Mouse (Mus musculus) midbrain, embryonic 11.5 days (tissue): ENCODE data around the gene C5ar1. TPM values are rescaled to one million over a fixed set of nuclear protein-coding genes. Genes with fewer than 3 reads are reported as not detected.

Source experiments
- ATAC-seq: fragments of 200-750 bp; cut with Nextera tagmentation; 2 replicates; pipeline ENCODE4 v1.8.0; 2017; ENCODE audit warnings: moderate TSS enrichment, moderate library complexity; ENCODE audit not compliant: low FRiP score
- DNase-seq: peaks from one replicate; pipeline ENCODE4 v3.0.0; 2015; ENCODE audit warnings: low spot score; ENCODE audit errors: missing footprints
- H3K27ac ChIP-seq: fragments of 300-500 bp; sonication (generic); 2 replicates; pipeline ENCODE4 v1.5.1; 2014; ENCODE audit warnings: low read depth, low read length
- H3K27me3 ChIP-seq: fragments of 300-500 bp; sonication (generic); 2 replicates; pipeline ENCODE4 v1.6.1; 2014; ENCODE audit warnings: mild to moderate bottlenecking, low read length, moderate library complexity, mixed read lengths; ENCODE audit not compliant: control insufficient read depth, insufficient read depth
- H3K36me3 ChIP-seq: fragments of 300-500 bp; sonication (generic); 2 replicates; pipeline ENCODE4 v1.6.1; 2014; ENCODE audit warnings: mild to moderate bottlenecking, low read length, moderate library complexity, mixed read lengths; ENCODE audit not compliant: control insufficient read depth, insufficient read depth
- H3K4me1 ChIP-seq: fragments of 300-500 bp; sonication (generic); 2 replicates; pipeline ENCODE4 v1.6.1; 2014; ENCODE audit warnings: low read length; ENCODE audit not compliant: control insufficient read depth, insufficient read depth
- H3K4me2 ChIP-seq: fragments of 300-500 bp; sonication (generic); 2 replicates; pipeline ENCODE4 v1.6.1; 2014; ENCODE audit warnings: mild to moderate bottlenecking, moderate library complexity
- H3K4me3 ChIP-seq: fragments of 300-500 bp; sonication (generic); 2 replicates; pipeline ENCODE4 v1.5.1; 2014; ENCODE audit warnings: low read depth, low read length
- H3K9ac ChIP-seq: fragments of 300-500 bp; sonication (generic); 2 replicates; pipeline ENCODE4 v1.6.1; 2014; ENCODE audit warnings: low read length
- H3K9me3 ChIP-seq: fragments of 300-500 bp; sonication (generic); 2 replicates; pipeline ENCODE4 v1.6.1; 2016; ENCODE audit warnings: low read length; ENCODE audit not compliant: control insufficient read depth
- WGBS: fragments of 180-500 bp; shearing (Covaris S2); extraction: QIAGEN DNeasy Blood & Tissue Kit; methylation state at CpG from one replicate; pipeline ENCODE4 v1.1.7; 2014; 5-methylcytosine and 5-hydroxymethylcytosine counted together
- polyA plus RNA-seq: library from polyadenylated mRNA; unstranded; fragments of >200 nt; fragmentation: Nextera tagmentation; extraction: Ambion mirVana; gene quantifications from 2 replicates; pipeline ENCODE4 v1.2.1, GENCODE M21; 2014

C5ar1 gene
- polyA plus RNA-seq, 1 experiment from 2014 or later = 1.3 TPM

DNA sequence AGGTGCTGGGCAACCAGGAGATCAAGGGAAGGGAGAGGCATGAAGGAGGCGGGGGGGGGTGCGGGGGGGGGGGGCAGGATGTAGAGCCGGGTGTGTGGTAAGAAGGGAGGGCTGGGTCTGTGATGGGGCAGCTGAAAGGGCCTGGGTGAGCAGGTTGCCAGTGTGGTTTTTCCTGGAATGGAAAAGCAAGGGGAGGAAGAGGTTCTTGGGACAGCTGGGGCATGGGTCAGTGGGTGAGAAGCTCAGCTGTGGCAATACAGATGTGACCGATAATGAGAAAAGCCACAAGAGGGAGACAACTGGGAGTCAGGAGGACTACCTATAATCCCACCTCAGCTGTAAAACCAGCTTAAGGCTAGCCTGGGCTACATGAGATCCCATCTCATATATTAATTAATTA lies 13.4 kb downstream of the C5ar1 start:
- Histone ChIP-seq H3K27me3 (no peaks in the 10 kb centered on the region), H3K9me3 (no peaks in the 10 kb centered on the region), H3K27ac (no peak overlapping the region), H3K36me3 (no peaks in the 10 kb centered on the region), H3K9ac (no peak overlapping the region), H3K4me3 (no peak overlapping the region), H3K4me1 (no peaks in the 10 kb centered on the region), H3K4me2 (no peak overlapping the region)
- DNase-seq = no peak
- no peak for ATAC-seq
- 64% methylated on average over 2 of the region's 4 CpGs for WGBS

DNA sequence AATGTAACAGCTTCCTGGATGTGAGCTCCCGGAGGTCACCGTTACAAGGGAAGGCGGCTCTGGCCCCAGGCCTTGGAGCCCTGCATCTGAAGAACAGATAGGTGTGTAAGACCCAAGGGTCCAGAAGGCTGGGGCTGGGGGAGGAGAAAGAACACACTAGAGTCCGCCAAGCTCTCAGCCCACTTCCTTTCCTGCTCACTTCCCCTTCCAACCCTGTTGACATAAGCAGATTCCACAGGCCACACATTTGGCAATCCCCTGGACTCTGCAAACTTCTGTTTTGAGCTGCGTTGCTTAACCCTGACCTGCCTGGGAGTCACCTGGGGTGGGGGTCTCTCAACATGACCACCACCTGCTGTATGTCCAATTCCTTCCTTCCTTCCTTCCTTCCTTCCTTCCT lies 15.3 kb downstream of the C5ar1 start, which contains the start of gene C5ar2:
C5ar2 (minus strand) TSS at position 88 of the 400 bp plus-strand sequence.
- ATAC-seq = no peak
- no peaks in the 10 kb centered on the region for H3K36me3 ChIP-seq
- no peaks in the 10 kb centered on the region for H3K27me3 ChIP-seq
- no peaks in the 10 kb centered on the region for H3K4me1 ChIP-seq
- no peak within 1 kb of the TSS for H3K9ac ChIP-seq
- DNase-seq = no peak
- no peak within 1 kb of the TSS for H3K27ac ChIP-seq
- H3K4me3 ChIP-seq = no peak within 1 kb of the TSS
- H3K9me3 ChIP-seq = no peaks in the 10 kb centered on the region
- WGBS = 78% methylated on average over 5 of the region's 5 CpGs
- H3K4me2 ChIP-seq = no peak within 1 kb of the TSS

DNA sequence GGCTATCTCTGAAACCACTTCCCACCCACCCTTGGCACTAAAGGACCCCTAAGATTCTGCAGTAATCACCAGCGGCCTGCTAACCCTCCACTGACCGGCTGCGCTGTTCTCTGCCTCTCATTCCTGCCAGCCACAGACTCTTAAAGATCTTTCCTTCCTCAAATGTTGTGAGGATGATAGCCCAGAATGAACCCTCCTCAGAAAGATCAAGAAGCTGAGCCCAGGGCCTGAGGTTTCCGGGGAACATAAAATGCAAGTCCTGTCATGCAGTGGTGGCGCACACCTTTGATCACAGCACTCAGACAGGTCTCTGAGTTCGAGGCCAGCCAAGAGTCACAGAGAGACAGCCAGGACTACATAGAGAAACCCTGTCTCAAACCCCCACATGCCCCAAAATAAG lies 17.1 kb downstream of the C5ar1 start:
- Histone ChIP-seq H3K4me1 (no peaks in the 10 kb centered on the region), H3K9me3 (no peaks in the 10 kb centered on the region), H3K27ac (no peak overlapping the region), H3K4me3 (no peak overlapping the region), H3K36me3 (no peaks in the 10 kb centered on the region), H3K27me3 (no peaks in the 10 kb centered on the region), H3K9ac (no peak overlapping the region), H3K4me2 (no peak overlapping the region)
- DNase-seq (no peak), ATAC-seq (no peak)
- 84% methylated on average over 6 of the region's 6 CpGs for WGBS

DNA sequence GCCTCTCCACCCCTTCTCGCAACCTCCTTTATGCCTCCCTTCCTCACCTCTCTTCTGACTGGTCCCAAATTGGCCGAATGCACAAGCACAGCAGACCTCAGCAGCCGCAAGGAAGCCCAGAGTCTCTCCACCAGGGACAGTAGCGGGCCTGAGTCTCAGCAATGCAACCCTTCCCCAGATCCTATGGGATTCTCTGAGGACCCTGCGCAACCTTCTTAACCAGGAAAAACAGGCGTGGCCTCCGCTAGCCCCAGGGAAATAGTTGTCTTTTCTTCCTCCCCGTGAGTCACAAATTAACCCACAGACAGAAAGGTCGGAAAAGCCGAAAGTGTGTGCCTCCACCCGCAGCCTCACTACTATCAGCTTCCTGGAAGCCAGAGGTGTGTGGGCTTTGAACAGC lies 17.6 kb downstream of the C5ar1 start:
- no peak overlapping the region for H3K27ac ChIP-seq
- 67% methylated on average over 11 of the region's 11 CpGs for WGBS
- no peaks in the 10 kb centered on the region for H3K9me3 ChIP-seq
- no peak overlapping the region for H3K4me3 ChIP-seq
- no peak overlapping the region for H3K9ac ChIP-seq
- DNase-seq (no peak), ATAC-seq (no peak)
- no peaks in the 10 kb centered on the region for H3K4me1 ChIP-seq
- no peak overlapping the region for H3K4me2 ChIP-seq
- H3K36me3 ChIP-seq = no peaks in the 10 kb centered on the region
- no peaks in the 10 kb centered on the region for H3K27me3 ChIP-seq

DNA sequence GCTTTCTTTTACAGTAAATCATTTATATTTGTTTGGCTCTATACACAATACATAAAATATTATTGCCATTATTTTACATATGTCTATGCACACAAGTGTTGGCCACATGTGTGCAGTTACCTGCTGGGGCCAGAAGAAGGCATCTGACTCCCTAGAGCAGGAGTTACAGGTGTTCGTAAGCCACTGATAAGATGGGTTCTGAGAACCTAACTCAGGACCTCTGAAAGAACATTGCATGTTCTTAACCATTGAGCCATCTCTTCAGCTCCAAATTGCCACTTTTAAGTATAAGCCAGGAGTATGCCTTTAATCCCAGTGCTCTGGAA lies 18.4 kb downstream of the C5ar1 start:
- H3K27ac ChIP-seq = no peak overlapping the region
- H3K4me1 ChIP-seq = no peaks in the 10 kb centered on the region
- DNase-seq (no peak), ATAC-seq (no peak)
- no peak overlapping the region for H3K4me3 ChIP-seq
- 97% methylated on average over 1 of the region's 1 CpGs for WGBS
- no peaks in the 10 kb centered on the region for H3K9me3 ChIP-seq
- H3K9ac ChIP-seq = no peak overlapping the region
- no peak overlapping the region for H3K4me2 ChIP-seq
- H3K27me3 ChIP-seq = no peaks in the 10 kb centered on the region
- H3K36me3 ChIP-seq = no peaks in the 10 kb centered on the region

DNA sequence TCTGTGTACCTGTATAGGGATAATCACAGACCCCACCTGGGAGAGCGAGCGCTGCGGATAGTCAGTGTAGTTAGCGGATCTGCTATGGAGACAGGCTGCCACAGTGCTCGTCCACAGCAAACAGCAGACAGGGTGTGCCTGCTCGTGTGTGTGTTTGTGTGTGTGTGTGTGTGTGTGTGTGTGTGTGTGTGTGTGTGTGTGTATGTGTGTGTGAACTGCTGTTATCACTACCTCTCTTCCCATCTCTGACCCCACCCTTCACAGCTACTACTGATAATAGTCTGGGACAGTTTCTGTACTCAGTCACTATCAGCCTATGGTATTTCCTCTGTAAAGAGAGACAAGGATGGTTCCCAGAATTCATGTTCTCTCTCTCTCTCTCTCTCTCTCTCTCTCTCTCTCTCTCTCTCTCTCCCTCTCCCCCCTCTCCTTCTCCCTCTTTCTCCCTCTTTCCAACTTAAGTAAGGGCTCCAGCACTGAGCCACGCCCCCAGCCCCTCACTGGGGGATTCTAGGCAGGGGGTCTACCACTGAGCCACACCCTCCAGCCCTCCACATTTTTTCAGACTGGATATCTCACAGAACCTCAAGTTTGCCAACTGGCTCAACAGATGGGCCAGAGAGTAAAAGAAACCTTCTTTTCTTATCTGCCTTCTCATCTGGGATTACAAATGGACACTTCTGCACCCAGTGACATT lies 18.9 kb downstream of the C5ar1 start:
- H3K36me3 ChIP-seq = no peaks in the 10 kb centered on the region
- 78% methylated on average over 7 of the region's 7 CpGs for WGBS
- ATAC-seq (no peak), DNase-seq (no peak)
- no peak overlapping the region for H3K27ac ChIP-seq
- no peak overlapping the region for H3K9ac ChIP-seq
- no peak overlapping the region for H3K4me2 ChIP-seq
- H3K4me1 ChIP-seq = no peaks in the 10 kb centered on the region
- no peak overlapping the region for H3K4me3 ChIP-seq
- H3K9me3 ChIP-seq = no peaks in the 10 kb centered on the region
- H3K27me3 ChIP-seq = no peaks in the 10 kb centered on the region

DNA sequence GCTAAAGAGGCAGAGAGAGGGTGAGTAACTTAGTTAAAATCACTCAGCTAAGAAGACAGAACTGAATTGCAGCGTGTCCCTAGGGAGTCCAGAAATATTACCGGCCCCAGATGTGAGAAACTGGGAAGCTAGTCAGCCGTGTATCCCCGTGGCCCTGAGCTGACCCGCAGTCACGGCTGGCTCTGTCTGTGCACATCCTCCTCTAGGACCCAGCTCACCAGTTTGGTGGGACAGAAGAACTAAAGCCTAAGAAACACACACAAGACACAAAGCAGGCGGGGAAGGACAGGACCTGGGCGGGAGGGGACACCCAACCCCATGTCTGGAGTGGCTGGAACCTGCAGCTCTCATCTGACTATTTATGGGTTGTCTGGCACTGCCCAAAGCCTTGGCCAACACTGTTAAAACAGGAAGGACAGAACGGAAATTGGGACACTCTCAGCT lies 19.8 kb downstream of the C5ar1 start:
- no peak overlapping the region for H3K4me2 ChIP-seq
- no peak overlapping the region for H3K9ac ChIP-seq
- H3K27ac ChIP-seq = no peak overlapping the region
- WGBS = 72% methylated on average over 9 of the region's 9 CpGs
- DNase-seq = no peak
- H3K27me3 ChIP-seq = no peaks in the 10 kb centered on the region
- H3K4me1 ChIP-seq = no peaks in the 10 kb centered on the region
- H3K9me3 ChIP-seq = no peaks in the 10 kb centered on the region
- no peak for ATAC-seq
- H3K4me3 ChIP-seq = no peak overlapping the region
- H3K36me3 ChIP-seq = no peaks in the 10 kb centered on the region

DNA sequence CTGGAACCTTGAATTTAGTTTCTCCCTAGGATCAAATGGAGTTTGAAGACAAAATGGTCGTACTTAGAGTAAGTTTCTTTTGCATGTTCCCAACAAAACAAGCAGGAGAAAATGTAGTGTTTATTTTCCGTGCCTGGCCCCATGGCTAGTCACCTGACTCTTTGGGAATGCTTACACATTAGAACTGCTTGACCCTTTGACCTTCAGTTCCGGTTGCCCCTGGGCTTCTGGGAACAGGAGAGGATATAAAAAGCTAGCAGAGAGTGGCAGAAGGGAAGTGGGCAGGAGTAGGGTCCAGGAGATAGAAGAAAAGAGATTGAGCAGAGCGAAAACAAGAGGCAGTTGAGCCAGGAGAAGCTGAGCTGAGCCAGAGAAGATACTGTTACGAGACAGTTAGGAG lies 29.5 kb downstream of the C5ar1 start:
- 61% methylated on average over 5 of the region's 5 CpGs for WGBS
- H3K27ac ChIP-seq = no peak overlapping the region
- DNase-seq (no peak), ATAC-seq (no peak)
- no peaks in the 10 kb centered on the region for H3K36me3 ChIP-seq
- H3K4me1 ChIP-seq = no peaks in the 10 kb centered on the region
- H3K9ac ChIP-seq = no peak overlapping the region
- H3K27me3 ChIP-seq = no peaks in the 10 kb centered on the region
- H3K4me3 ChIP-seq = no peak overlapping the region
- H3K9me3 ChIP-seq = peaks cover 4% of the 10 kb centered on the region; the same call in 1 of the 2 replicates
- no peak overlapping the region for H3K4me2 ChIP-seq

DNA sequence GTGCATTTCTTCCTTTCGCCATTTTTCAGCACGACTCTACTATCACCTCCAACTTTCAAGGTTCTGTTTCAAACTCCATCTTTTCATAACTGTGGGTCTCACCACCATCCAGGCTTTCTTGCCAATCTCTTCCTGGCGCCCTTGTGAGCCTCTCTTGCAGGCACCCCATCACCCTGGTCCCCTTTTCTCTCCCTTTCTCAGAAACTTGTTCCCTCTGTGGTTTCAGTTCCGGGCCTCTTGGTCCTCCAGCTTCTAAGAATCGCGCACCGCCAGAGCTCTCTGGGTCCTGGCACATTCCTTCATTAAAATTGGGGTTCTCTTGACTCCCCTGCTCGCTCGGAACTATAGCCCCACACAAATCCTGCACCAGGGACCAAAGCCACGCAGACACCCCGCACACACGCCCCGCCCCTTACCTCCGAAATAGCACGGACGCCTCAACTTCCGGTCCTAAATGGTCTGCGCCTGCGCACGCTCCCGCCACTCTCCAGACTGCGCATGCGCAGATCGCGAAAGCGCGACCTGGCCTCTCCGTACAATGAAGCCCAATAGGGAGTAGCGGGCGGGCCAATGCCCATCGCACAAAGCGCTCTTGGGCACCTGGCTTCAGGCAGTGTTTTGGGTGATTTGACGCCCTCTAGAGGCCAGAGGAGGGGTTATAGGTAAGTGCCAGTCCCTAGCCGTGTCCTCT lies 37.6 kb downstream of the C5ar1 start, which contains the start of gene Dhx34:
Dhx34 (minus strand) TSS at position 456 of the 691 bp plus-strand sequence.
- ATAC-seq (peak; percentile 96), DNase-seq (peak; percentile 100)
- 2% methylated on average over 34 of the region's 34 CpGs for WGBS
- Histone ChIP-seq H3K4me2 (peak within 1 kb of the TSS; percentile 65), H3K4me1 (peaks cover 4% of the 10 kb centered on the region), H3K27me3 (no peaks in the 10 kb centered on the region), H3K4me3 (peak within 1 kb of the TSS; percentile 59), H3K36me3 (no peaks in the 10 kb centered on the region; the same call in 1 of the 2 replicates), H3K9me3 (no peaks in the 10 kb centered on the region), H3K9ac (peak within 1 kb of the TSS; percentile 76), H3K27ac (no peak within 1 kb of the TSS)
